Mouse (Mus musculus) hindbrain, embryonic 12.5 days (tissue): ENCODE data around the gene Map4k4. TPM values are rescaled to one million over a fixed set of nuclear protein-coding genes. Genes with fewer than 3 reads are reported as not detected.

Experiments used
- ATAC-seq: fragments of 200-750 bp; cut with Nextera tagmentation; 2 replicates; pipeline ENCODE4 v1.8.0; 2017; ENCODE audit warnings: moderate TSS enrichment; ENCODE audit not compliant: low FRiP score
- H3K27ac ChIP-seq: fragments of 300-500 bp; sonication (generic); 2 replicates; pipeline ENCODE4 v1.5.1; 2016; ENCODE audit warnings: mild to moderate bottlenecking
- H3K27me3 ChIP-seq: fragments of 300-500 bp; sonication (generic); 2 replicates; pipeline ENCODE4 v1.6.1; 2016; ENCODE audit warnings: mild to moderate bottlenecking
- H3K36me3 ChIP-seq: fragments of 300-500 bp; sonication (generic); 2 replicates; pipeline ENCODE4 v1.6.1; 2016; ENCODE audit warnings: mild to moderate bottlenecking
- H3K4me1 ChIP-seq: fragments of 300-500 bp; sonication (generic); 2 replicates; pipeline ENCODE4 v1.6.1; 2016
- H3K4me2 ChIP-seq: fragments of 300-500 bp; sonication (generic); replicated peaks from 2 replicates; pipeline ENCODE4 v1.6.1; 2016; ENCODE audit warnings: mild to moderate bottlenecking
- H3K4me3 ChIP-seq: fragments of 300-500 bp; sonication (generic); 2 replicates; pipeline ENCODE4 v1.5.1; 2016; ENCODE audit warnings: mild to moderate bottlenecking
- H3K9ac ChIP-seq: fragments of 300-500 bp; sonication (generic); 2 replicates; pipeline ENCODE4 v1.6.1; 2016; ENCODE audit warnings: mild to moderate bottlenecking, moderate library complexity
- H3K9me3 ChIP-seq: fragments of 300-500 bp; sonication (generic); replicated peaks from 2 replicates; pipeline ENCODE4 v1.6.1; 2016; ENCODE audit warnings: mild to moderate bottlenecking
- WGBS: fragments of 180-500 bp; shearing (Covaris S2); methylation state at CpG from one replicate; pipeline ENCODE4 v1.1.7; 2016; 5-methylcytosine and 5-hydroxymethylcytosine counted together
- polyA plus RNA-seq: library from polyadenylated mRNA; unstranded; fragments of >200 nt; fragmentation: Nextera tagmentation; extraction: Ambion mirVana; gene quantifications from 2 replicates; pipeline ENCODE4 v1.2.1, GENCODE M21; 2016

The Map4k4 gene
- polyA plus RNA-seq, 1 experiment from 2014 or later, result 66.2 TPM

GRCm38 (mm10) chr1:40072558-40072957, 171.8 kb downstream of the Map4k4 start:
- ATAC-seq, result no peak
- no peak overlapping the region for H3K4me3 ChIP-seq
- H3K27ac ChIP-seq, result no peak overlapping the region
- H3K36me3 ChIP-seq, result no peaks in the 10 kb centered on the region
- H3K4me2 ChIP-seq, result no peak overlapping the region
- H3K27me3 ChIP-seq, result no peaks in the 10 kb centered on the region
- 70% methylated on average over 4 of the region's 4 CpGs for WGBS
- H3K9ac ChIP-seq, result no peak overlapping the region
- H3K4me1 ChIP-seq, result peaks cover 7% of the 10 kb centered on the region
- H3K9me3 ChIP-seq, result no peaks in the 10 kb centered on the region

- no peaks in the 10 kb centered on the region for H3K36me3 ChIP-seq
- H3K27ac ChIP-seq, result no peak within 1 kb of the TSS
- H3K4me1 ChIP-seq, result peaks cover 7% of the 10 kb centered on the region
- H3K9ac ChIP-seq, result no peak within 1 kb of the TSS
- no peaks in the 10 kb centered on the region for H3K27me3 ChIP-seq
- H3K4me2 ChIP-seq, result no peak within 1 kb of the TSS
- 87% methylated on average over 5 of the region's 5 CpGs for WGBS
- no peak for ATAC-seq
- no peak within 1 kb of the TSS for H3K4me3 ChIP-seq
- H3K9me3 ChIP-seq, result no peaks in the 10 kb centered on the region
These were observed 173.1 kb downstream of the Map4k4 start, which contains the start of gene Il1r2 for GRCm38 (mm10) chr1:40073779-40074178. Gene Il1r2, plus strand, starts transcription at chr1:40074079.

Other genes with a start within 250 kb of the Map4k4 start
- gene Creg2, start 249.4 kb upstream of the Map4k4 start, polyA plus RNA-seq, result 2.0 and 2.3 TPM in 2 replicates
- gene Rfx8, start 179.9 kb upstream of the Map4k4 start, polyA plus RNA-seq, result 0.63 and 0.93 TPM in 2 replicates
- gene Gm3646, start 95.6 kb upstream of the Map4k4 start, polyA plus RNA-seq, result not detected in 2 replicates
- 0.23 and 0.52 TPM in 2 replicates for gene Il1r2, start 173.2 kb downstream of the Map4k4 start, polyA plus RNA-seq